Mouse (Mus musculus): ENCODE measurements around the gene Kmo. TPM values are rescaled to one million over a fixed set of nuclear protein-coding genes. Genes with fewer than 3 reads are reported as not detected.

Gene Kmo
- polyA plus RNA-seq, 1 experiment from 2014 or later: 0.16 TPM

Other genes starting within 250 kb of the Kmo start
- 0.59 and 0.76 TPM in 2 replicates for gene Rgs7, start 127.9 kb upstream of the Kmo start, polyA plus RNA-seq (2015; fragmentation: Nextera tagmentation; extraction: Ambion mirVana)
- gene Fh1, start 5.3 kb downstream of the Kmo start, polyA plus RNA-seq (2015; fragmentation: Nextera tagmentation; extraction: Ambion mirVana): 142 and 160 TPM in 2 replicates
- gene Opn3, start 72.4 kb downstream of the Kmo start, polyA plus RNA-seq (2015; fragmentation: Nextera tagmentation; extraction: Ambion mirVana): 9.3 and 9.4 TPM in 2 replicates
- 3.0 and 3.6 TPM in 2 replicates for gene Chml, start 72.5 kb downstream of the Kmo start, polyA plus RNA-seq (2015; fragmentation: Nextera tagmentation; extraction: Ambion mirVana)
- not detected in 2 replicates for gene Wdr64, start 78.2 kb downstream of the Kmo start, polyA plus RNA-seq (2015; fragmentation: Nextera tagmentation; extraction: Ambion mirVana)

Data from kidney, embryonic 16.5 days (tissue).